Mouse (Mus musculus) heart, embryonic 14.5 days (tissue): ENCODE measurements around the gene Prr14. TPM values are rescaled to one million over a fixed set of nuclear protein-coding genes. Genes with fewer than 3 reads are reported as not detected.

ENCODE experiments used
- ATAC-seq: fragments of 200-750 bp; cut with Nextera tagmentation; 2 replicates; pipeline ENCODE4 v1.8.0; 2017; ENCODE audit warnings: low read depth, moderate TSS enrichment; ENCODE audit not compliant: insufficient number of reproducible peaks, insufficient read depth, low FRiP score
- H3K27ac ChIP-seq, 2 experiments: fragments of 200-500 bp in 1 of 2; fragments of 300-500 bp in 1 of 2; sonication (generic) in 1 of 2; replicated peaks in 1 of 2; 2 replicates each; pipeline ENCODE4 v1.5.1; 2012 to 2014; ENCODE audit warnings: low read depth in 2 of 2, low read length in 2 of 2, control low read depth in 1 of 2, mild to moderate bottlenecking in 1 of 2, mixed read lengths in 1 of 2; ENCODE audit not compliant: control insufficient read depth in 1 of 2, insufficient read depth in 1 of 2
- H3K27me3 ChIP-seq: fragments of 300-500 bp; sonication (generic); 2 replicates; pipeline ENCODE4 v1.6.1; 2014; ENCODE audit warnings: mild to moderate bottlenecking, low read length, control low read depth; ENCODE audit not compliant: control insufficient read depth, insufficient read depth
- H3K36me3 ChIP-seq: fragments of 300-500 bp; sonication (generic); 2 replicates; pipeline ENCODE4 v1.6.1; 2014; ENCODE audit warnings: mild to moderate bottlenecking, control low read depth, low read length, mixed read lengths; ENCODE audit not compliant: control insufficient read depth, insufficient read depth
- H3K4me1 ChIP-seq, 2 experiments: fragments of 200-500 bp in 1 of 2; fragments of 300-500 bp in 1 of 2; sonication (generic) in 1 of 2; 2 replicates each; pipeline ENCODE4 v1.6.1; 2012 to 2014; ENCODE audit warnings: low read length in 2 of 2, control low read depth in 1 of 2, mixed read lengths in 1 of 2; ENCODE audit not compliant: control insufficient read depth in 2 of 2, insufficient read depth in 2 of 2
- H3K4me2 ChIP-seq: fragments of 300-500 bp; sonication (generic); 2 replicates; pipeline ENCODE4 v1.6.1; 2014; ENCODE audit warnings: mild to moderate bottlenecking, low read length
- H3K4me3 ChIP-seq, 2 experiments: fragments of 200-500 bp in 1 of 2; fragments of 300-500 bp in 1 of 2; sonication (generic) in 1 of 2; 2 replicates each; pipeline ENCODE4 v1.5.1; 2012 to 2014; ENCODE audit warnings: low read length in 2 of 2, mild to moderate bottlenecking in 2 of 2, control low read depth in 1 of 2, low read depth in 1 of 2, moderate library complexity in 1 of 2; ENCODE audit not compliant: control insufficient read depth in 1 of 2, insufficient read depth in 1 of 2
- H3K9ac ChIP-seq: fragments of 300-500 bp; sonication (generic); 2 replicates; pipeline ENCODE4 v1.6.1; 2014; ENCODE audit warnings: mild to moderate bottlenecking, low read length
- H3K9me3 ChIP-seq: fragments of 300-500 bp; sonication (generic); 2 replicates; pipeline ENCODE4 v1.6.1; 2016; ENCODE audit warnings: low read length, control low read depth; ENCODE audit not compliant: control insufficient read depth
- WGBS: fragments of 180-500 bp; shearing (Covaris S2); extraction: QIAGEN DNeasy Blood & Tissue Kit; methylation state at CpG from one replicate; pipeline ENCODE4 v1.1.7; 2014; 5-methylcytosine and 5-hydroxymethylcytosine counted together
- polyA plus RNA-seq: library from polyadenylated mRNA; unstranded; fragments of >200 nt; fragmentation: Nextera tagmentation; extraction: Ambion mirVana; gene quantifications from 2 replicates; pipeline ENCODE4 v1.2.1, GENCODE M21; 2014

Gene Prr14
- polyA plus RNA-seq, 1 experiment from 2014 or later, result 37.5 TPM

- Histone ChIP-seq H3K36me3 (no peaks in the 10 kb centered on the region), H3K4me3 (no peak overlapping the region), H3K9ac (no peak overlapping the region), H3K4me2 (no peak overlapping the region), H3K27me3 (no peaks in the 10 kb centered on the region), H3K4me1 (no peaks in the 10 kb centered on the region), H3K27ac (no peak overlapping the region), H3K9me3 (peaks cover 5% of the 10 kb centered on the region)
- no peak for ATAC-seq
- 80% methylated on average over 4 of the region's 4 CpGs for WGBS
Measured at GRCm38 (mm10) chr7:127435206-127435605, 24.2 kb upstream of the Prr14 start.

GRCm38 (mm10) chr7:127437724-127438123, 21.7 kb upstream of the Prr14 start:
- no peak for ATAC-seq
- no peak overlapping the region for H3K4me2 ChIP-seq
- no peak overlapping the region for H3K9ac ChIP-seq
- H3K4me3 ChIP-seq, result no peak overlapping the region
- WGBS, result 85% methylated on average over 3 of the region's 3 CpGs
- peaks cover 5% of the 10 kb centered on the region for H3K9me3 ChIP-seq
- H3K4me1 ChIP-seq, result no peaks in the 10 kb centered on the region
- peaks cover 12% of the 10 kb centered on the region for H3K36me3 ChIP-seq
- no peak overlapping the region for H3K27ac ChIP-seq
- no peaks in the 10 kb centered on the region for H3K27me3 ChIP-seq

- Histone ChIP-seq H3K36me3 (peaks cover 51% of the 10 kb centered on the region), H3K27me3 (no peaks in the 10 kb centered on the region), H3K4me2 (no peak overlapping the region), H3K9ac (no peak overlapping the region), H3K9me3 (no peaks in the 10 kb centered on the region), H3K4me3 (no peak overlapping the region), H3K4me1 (no peaks in the 10 kb centered on the region; a peak in 1 of 4 replicates), H3K27ac (no peak overlapping the region)
- no peak; the same call in 1 of the 2 replicates for ATAC-seq
- 89% methylated on average over 20 of the region's 20 CpGs for WGBS
Measured at GRCm38 (mm10) chr7:127443976-127444375, 15.4 kb upstream of the Prr14 start.

GRCm38 (mm10) chr7:127448521-127449300, 10.7 kb upstream of the Prr14 start, which contains the start of gene Zfp689:
Gene Zfp689 (minus strand): TSS chr7:127449158.
- Histone ChIP-seq H3K27ac (peak within 1 kb of the TSS; percentile 95 to 96), H3K4me3 (peak within 1 kb of the TSS; percentile 93 to 94), H3K4me1 (peaks cover 3 to 17% of the 10 kb centered on the region in 2 experiments), H3K9ac (peak within 1 kb of the TSS; percentile 98), H3K27me3 (no peaks in the 10 kb centered on the region), H3K9me3 (no peaks in the 10 kb centered on the region), H3K36me3 (peaks cover 58% of the 10 kb centered on the region), H3K4me2 (peak within 1 kb of the TSS; percentile 86)
- peak; percentile 85 for ATAC-seq
- under 1% methylated on average over 54 of the region's 54 CpGs for WGBS

- peaks cover 50% of the 10 kb centered on the region for H3K36me3 ChIP-seq
Measured at GRCm38 (mm10) chr7:127449966-127450365, 9.4 kb upstream of the Prr14 start.

GRCm38 (mm10) chr7:127453056-127453455, 6.4 kb upstream of the Prr14 start:
- WGBS, result 95% methylated on average over 2 of the region's 2 CpGs
- ATAC-seq, result no peak
- peaks cover 3 to 17% of the 10 kb centered on the region in 2 experiments for H3K4me1 ChIP-seq
- H3K4me2 ChIP-seq, result no peak overlapping the region
- H3K9me3 ChIP-seq, result no peaks in the 10 kb centered on the region
- no peaks in the 10 kb centered on the region for H3K27me3 ChIP-seq
- H3K36me3 ChIP-seq, result peaks cover 51% of the 10 kb centered on the region
- no peak overlapping the region for H3K27ac ChIP-seq
- no peak overlapping the region for H3K9ac ChIP-seq
- no peak overlapping the region for H3K4me3 ChIP-seq

More at GRCm38 (mm10) chr7:127449966-127450365, 9.4 kb upstream of the Prr14 start:
- 87% methylated on average over 7 of the region's 7 CpGs for WGBS
- no peak for ATAC-seq
- peaks cover 3 to 17% of the 10 kb centered on the region in 2 experiments for H3K4me1 ChIP-seq
- H3K27me3 ChIP-seq, result no peaks in the 10 kb centered on the region
- no peak overlapping the region for H3K27ac ChIP-seq
- peak overlapping the region; percentile 98 for H3K9ac ChIP-seq
- H3K4me3 ChIP-seq, result peak overlapping the region; percentile 93 to 94; a peak in 3 of 4 replicates
- H3K4me2 ChIP-seq, result peak overlapping the region; percentile 86
- H3K9me3 ChIP-seq, result no peaks in the 10 kb centered on the region

- Histone ChIP-seq H3K36me3 (peaks cover 61% of the 10 kb centered on the region), H3K27ac (no peak overlapping the region), H3K9me3 (no peaks in the 10 kb centered on the region), H3K4me3 (no peak overlapping the region), H3K4me2 (no peak overlapping the region), H3K4me1 (peaks cover 2 to 11% of the 10 kb centered on the region in 2 experiments), H3K9ac (no peak overlapping the region), H3K27me3 (no peaks in the 10 kb centered on the region)
- WGBS, result 77% methylated on average over 7 of the region's 7 CpGs
- ATAC-seq, result no peak
Measured at GRCm38 (mm10) chr7:127454905-127455304, 4.5 kb upstream of the Prr14 start.
